Mouse (Mus musculus) urinary bladder, postnatal 36 days (tissue): ENCODE data around the gene Col23a1.
"Not testable (repeated sequence)": the region's sequence is repeated elsewhere in the genome, so short reads cannot be mapped to it uniquely, and the experiment has no call there.

Experiments used
- DNase-seq, 2 experiments: peaks; one replicate each; pipeline ENCODE4 v3.0.0; 2022; ENCODE audit warnings: low spot score in 2 of 2, mixed read lengths in 1 of 2

The Col23a1 gene

GRCm38 (mm10) chr11:51618894-51619408, 329.2 kb downstream of the Col23a1 start:
- DNase-seq = no peak

GRCm38 (mm10) chr11:51619409-51620060, 329.8 kb downstream of the Col23a1 start, which contains the start of gene Nhp2:
Gene Nhp2 (plus strand): TSS chr11:51619735.
- peak; percentile 93 to 94 for DNase-seq

GRCm38 (mm10) chr11:51620084-51620483, 330.4 kb downstream of the Col23a1 start:
- DNase-seq = no peak

- DNase-seq = no peak
These were observed 332.1 kb downstream of the Col23a1 start for GRCm38 (mm10) chr11:51621776-51622175.

- DNase-seq = peak in 1 of 2 experiments; percentile 32
These were observed 333.3 kb downstream of the Col23a1 start for GRCm38 (mm10) chr11:51622971-51623491.

- DNase-seq = no peak
These were observed 335.6 kb downstream of the Col23a1 start for GRCm38 (mm10) chr11:51625187-51625820.

GRCm38 (mm10) chr11:51627425-51627824, 337.7 kb downstream of the Col23a1 start:
- DNase-seq = no peak

GRCm38 (mm10) chr11:51627907-51628306, 338.2 kb downstream of the Col23a1 start:
- no peak for DNase-seq

- no peak for DNase-seq
These were observed 340.1 kb downstream of the Col23a1 start for GRCm38 (mm10) chr11:51629651-51630314.

- DNase-seq = no peak
These were observed 342.5 kb downstream of the Col23a1 start for GRCm38 (mm10) chr11:51632130-51632753.

GRCm38 (mm10) chr11:51633200-51633599, 343.5 kb downstream of the Col23a1 start:
- not testable (repeated sequence) for DNase-seq
